Mouse (Mus musculus): ENCODE measurements at regions not wholly inside any gene's neighbourhood (a gene's known extent, or its start where the extent isn't known, plus 50 kb on each side); places are given as distances from the start of the nearest gene placed in this dataset.
"Not testable (repeated sequence)": the region's sequence is repeated elsewhere in the genome, so short reads cannot be mapped to it uniquely, and the experiment has no call there.

DNA sequence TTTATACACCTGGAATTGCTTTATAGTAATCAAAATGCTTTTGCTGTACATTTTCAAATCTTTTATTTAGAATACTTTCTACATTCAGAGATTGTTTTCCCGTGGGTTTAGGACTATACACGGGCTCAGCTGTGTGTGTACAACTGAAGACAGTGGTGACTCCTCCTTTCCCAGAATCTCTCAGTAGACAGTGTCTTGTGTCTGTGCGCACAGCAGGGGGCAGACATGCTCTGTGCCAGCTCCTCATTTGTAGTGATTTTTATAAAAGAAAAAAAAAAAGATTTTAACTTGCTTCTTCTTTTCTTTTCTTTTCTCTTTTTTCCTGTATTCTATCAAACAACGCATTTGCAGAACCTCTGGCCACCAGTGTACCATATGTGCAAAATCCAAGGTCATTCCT lies 817.3 kb downstream of the Basp1 start:
- peak; percentile 78 for DNase-seq

DNA sequence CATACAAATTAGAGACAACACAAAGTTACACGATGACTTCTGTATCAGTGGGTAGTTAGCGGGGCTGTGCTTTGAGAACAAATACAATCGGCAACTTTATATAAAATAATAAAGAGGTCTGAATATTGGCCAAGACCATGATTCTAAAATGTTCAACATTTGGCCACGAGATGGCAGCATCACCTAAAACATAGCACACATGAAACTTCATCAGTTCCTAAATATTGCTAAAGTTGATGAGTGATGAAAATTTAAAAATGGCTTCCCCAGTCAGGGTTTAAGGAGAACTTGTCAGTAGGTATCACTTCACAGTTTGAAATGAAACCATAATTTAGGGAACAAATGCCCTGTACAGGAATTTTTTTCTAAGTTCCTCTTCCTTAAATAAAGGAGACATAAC lies 824.6 kb downstream of the Basp1 start:
- peak; percentile 72 for DNase-seq

DNA sequence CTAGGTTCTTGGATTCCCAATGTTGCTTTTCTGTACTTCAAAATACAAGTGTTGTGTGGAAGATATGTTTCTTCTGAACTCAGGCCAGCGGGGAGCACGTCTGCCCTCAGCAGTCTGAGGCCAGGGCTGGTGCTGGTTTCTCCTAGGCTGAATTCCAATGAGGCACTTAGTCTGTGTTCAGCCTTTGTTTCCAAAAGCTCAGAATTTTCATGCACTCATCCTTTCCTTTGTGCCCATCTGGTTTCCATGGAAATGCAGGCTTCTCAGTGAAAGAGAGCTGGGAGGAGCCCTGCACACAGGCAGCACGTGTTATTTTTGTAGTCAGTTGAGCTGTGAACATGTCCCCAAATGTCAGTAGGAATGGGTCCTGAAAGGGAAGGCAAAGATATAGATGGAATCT lies 846.6 kb downstream of the Basp1 start:
- peak; percentile 21 for DNase-seq

DNA sequence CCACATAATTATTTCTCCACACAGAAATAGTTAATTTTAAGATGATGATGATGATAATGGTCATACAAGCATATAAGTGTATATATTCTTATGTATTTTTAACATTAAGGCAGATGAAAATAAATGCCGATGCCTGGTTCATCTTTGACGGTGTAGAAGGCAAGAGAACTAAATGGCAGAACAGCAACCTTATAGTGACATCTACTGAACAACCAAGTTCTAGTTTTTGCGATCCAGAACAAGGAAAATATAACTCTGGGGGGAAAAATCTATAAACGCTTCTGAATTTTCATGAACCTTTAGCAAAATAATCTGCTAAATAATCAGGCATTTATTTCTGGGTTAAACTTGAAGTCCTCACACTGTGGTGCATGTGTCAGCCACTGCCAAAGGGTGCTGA lies 856.8 kb downstream of the Basp1 start:
- DNase-seq = no peak

DNA sequence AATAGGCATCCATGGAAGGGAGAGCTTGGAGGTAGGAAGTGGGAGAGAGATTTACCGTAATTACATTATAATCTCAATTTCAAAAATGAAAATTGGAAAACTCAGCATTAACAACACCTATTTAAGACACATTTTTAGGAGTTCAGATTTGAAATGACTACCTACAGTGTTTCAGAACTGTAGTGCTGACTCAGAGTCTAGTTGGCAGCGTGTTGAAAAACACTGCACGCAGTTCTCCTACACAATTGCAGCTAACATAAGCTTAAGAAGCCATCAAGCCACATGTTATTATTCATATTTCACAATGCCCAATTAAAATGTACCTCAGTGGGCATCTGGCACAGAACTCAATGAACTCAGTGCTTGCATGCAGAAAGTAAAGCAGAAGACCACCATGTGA lies 863.5 kb downstream of the Basp1 start:
- no peak for DNase-seq

DNA sequence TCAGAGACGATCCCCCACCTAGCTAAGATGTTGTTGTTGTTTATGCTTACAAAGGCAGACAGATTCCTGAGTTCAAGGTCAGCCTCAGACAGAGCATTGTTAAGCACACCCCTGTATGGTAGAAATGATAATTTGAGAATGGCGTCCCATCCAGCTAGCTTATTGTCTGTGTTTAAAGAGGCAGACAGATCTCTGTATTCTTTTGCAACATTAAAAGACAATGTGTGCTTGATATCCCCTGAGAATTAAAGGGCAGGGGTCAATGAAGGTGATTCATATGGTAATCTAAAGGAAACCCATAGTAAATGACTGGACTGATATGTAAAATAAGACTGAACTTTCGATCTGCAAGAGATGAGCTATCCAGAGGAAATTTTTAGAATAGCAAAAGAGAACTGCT lies 883.5 kb downstream of the Basp1 start:
- DNase-seq = no peak

DNA sequence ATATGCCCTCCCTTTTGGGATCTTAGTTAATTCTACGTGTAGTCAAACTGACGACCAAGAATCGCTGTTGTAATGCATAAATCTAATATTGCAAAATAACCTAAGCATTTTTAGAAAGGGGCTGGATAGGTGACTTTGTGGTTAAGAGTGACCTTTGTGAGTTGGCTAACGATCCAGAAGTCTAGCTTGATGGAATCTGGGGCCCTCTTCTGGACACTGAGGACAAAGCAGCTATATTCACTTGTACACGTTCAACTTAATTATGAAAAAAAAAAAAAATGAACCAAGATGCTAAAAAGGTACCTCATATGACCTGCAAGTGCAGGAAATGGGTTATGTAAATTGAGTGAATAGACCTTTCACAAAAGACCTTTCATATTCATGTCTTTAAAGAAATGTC lies 886.2 kb downstream of the Basp1 start:
- no peak for DNase-seq

DNA sequence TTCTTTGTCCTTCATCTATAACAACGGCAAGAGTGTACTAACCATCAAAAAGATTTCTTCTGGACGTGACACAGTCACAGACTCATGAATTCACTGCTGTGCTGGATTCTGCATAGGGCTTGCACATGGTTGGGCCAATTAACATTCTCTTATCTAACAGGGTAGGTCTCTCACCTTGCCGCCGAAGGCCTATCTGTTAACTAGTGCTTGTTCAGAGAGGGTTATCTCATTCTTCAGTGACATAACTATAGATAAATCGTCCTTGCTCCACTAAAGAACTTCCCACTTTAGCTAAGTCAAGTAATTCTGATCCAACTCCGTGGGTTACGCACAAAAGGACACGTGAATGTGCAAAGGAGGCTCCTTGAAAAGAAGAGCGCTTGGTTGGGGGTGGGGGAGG lies 899.6 kb downstream of the Basp1 start:
- no peak for DNase-seq

DNA sequence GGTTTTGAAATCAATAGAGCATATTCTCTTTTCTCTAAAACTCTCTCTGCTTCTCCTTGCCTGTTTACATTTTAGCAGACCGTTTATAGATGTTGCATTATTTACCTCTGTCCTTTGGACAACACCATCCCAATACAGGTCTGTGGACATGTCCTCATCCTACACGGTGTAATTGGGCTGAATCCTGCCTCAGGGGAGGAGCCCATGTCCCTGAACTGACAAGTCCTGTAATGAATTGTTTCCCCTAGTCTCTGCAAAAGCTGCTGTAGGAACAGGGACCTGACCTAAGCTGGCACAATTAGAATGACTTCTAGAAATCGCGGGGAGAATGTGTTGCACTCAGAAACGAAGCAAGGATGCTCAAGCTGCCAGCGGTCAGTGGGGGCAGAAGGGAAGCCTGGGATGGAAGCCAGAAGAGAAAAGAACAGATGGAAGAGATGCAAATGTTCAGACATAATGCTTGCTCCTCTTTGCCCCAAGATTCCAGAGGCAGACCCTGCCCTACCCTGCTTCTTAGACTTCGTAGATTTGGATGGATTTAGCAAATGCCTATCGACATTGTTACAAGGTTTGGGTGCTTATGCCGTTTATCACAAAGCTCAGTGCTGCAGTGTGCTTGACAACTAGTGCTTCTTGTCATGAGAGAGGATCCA lies 911.5 kb downstream of the Basp1 start:
- DNase-seq = no peak

DNA sequence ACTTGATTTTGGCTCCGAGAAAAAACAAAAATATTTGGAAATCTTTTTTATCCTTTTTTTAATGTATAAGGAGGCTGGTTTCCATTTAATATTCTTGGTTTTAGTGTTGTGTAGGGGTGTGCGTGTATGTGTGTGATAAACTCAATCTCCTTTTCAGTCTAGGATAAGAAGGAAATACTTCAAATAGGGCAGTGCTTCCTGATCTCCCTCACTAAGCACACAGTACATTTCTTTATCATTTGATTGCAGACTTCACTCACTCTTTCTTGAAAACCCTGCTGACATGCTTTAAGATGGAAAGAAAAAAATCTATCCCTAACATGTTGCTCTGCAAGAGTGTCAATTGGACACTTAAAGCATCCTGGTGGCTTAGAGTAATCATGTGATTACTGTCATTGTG lies 927.3 kb downstream of the Basp1 start:
- no peak for DNase-seq

DNA sequence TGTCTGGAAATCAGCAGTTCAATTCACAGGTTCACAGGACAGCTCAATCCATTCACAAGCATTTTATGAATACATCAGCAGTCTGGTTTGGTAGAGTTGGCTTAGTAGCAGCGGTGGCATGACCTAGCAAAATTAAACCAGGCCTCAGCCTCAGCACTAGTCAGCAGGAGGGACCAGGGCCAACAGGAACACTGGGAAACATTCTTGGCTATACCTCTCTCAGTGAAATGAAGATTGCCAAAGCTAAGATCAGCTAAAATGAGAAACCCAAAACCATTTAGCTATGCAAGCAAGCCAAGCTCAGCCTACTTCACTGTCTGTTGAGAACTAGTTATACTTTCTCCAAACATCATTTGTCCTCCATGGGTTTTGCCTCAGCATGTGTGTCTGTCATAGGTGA lies 945.3 kb downstream of the Basp1 start:
- DNase-seq = no peak

DNA sequence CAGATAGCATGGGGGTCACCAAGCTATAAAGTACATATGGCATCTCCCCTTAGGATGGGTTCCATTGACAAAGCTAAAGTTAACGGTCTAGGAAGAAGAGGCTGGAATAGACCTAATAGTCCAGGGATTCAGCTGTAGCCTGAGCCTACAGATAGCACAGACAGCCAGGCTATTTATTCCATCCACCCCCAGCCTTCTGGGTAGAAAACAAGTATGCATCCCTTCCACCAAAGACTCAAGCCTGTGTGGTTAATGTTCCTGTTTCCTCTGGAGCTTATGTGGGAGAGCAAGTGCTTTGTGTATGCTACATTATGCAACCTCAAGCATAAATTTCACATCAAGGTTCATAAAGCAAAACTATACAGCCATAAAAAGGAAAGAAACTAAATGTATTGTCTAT lies 955.8 kb downstream of the Basp1 start:
- no peak for DNase-seq

DNA sequence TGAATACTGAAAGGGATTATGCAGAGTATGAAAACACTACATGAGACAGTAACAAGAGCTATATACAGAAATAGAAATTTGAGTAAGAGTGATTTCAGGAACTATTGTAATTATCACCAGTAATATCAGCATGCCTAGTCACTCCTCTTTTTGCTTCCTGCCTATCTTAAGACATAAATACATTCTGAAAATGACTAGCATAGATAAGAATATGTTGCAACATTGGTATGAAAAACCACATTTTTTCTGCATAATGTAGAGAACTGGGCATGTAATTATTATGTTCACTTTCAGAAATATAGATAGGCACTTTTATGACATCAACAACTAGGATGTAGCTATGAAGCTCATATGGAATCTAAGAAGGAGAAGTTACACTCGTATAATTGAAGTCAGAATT lies 980.5 kb downstream of the Basp1 start:
- no peak for DNase-seq

DNA sequence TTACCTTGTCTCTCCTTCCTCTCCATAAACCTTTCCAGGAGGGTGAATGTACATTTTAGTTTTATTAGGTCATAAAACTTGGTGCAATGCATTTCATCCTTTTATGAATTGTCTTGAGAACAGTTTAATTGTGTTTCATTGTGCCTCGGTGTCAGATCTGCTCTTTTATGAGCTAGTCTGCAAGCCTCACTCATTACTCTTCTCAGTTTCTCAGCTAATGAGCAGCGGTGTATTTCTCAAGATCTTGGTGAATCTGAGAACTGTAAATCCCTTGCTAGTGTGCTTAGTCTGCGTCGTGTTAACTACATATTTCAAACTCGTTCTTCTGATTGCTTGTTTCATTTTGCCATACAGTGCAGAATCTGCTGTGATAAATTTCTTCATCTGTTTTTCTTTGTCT lies 984.4 kb downstream of the Basp1 start:
- no peak for DNase-seq

DNA sequence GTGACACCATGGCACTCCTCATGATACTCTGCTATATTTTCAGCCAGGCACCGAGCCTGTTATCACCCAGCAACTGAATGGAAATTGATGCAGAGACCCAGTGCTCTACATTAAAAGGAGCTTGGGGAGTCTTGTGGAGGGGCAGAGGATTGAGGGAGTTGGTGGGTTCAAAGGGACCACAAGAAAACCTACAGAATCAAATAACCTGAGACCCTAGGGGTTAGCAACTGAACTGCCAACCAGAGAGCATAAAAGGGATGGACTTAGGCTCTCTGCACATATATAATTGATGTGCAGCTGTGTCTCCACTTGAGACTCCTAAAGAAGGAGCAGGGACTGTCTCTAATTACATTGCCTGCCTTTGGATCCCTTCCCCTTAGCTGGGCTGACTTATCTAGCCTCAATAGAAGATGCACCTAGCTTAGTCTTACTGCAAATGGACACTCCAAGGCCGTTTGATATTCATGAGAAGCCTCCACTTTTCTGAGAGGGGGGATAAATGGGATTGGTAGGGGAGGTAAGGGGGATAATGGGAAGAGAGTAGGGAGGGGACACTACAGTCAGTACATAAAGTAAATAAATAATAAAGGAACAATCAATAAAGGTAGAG lies 991.1 kb downstream of the Basp1 start:
- DNase-seq = no peak

DNA sequence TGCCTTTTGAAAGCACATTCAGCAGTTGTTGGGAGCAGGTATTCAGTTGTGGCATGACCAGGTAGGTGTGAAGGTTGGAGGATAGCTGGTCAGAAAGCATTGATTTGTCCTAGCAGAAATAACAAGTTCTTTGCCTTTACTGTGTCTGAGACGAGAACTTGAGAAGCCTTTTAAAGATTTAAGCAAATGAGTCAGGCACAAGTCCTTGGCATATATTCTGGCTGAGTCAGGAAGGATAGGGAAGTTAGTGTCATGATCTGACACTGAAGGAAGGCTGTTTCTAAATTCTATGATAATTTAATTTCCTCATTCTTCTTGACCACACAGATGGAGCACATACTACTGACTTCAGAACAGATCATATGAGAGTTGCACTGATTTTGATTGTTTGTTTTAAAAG lies 993.8 kb downstream of the Basp1 start:
- DNase-seq = no peak

DNA sequence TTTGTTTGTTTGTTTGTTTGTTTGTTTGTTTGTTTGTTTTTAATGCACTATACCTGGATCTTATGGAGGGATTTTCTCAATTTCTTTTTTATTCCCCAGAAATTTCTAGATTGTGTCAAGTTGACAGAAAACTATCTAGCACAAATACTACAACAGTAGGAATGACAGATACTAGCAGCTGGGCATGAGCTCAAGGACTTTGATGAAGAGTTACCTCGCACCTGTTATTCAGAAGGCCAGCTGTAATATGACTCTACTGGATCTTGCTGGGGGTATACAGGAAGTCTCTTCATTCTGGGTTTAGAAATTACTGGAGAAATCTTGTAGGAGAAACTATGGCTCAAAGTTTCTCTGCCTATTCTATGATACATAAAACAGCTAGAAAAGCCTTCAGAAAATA lies 994.4 kb downstream of the Basp1 start:
- DNase-seq = no peak

DNA sequence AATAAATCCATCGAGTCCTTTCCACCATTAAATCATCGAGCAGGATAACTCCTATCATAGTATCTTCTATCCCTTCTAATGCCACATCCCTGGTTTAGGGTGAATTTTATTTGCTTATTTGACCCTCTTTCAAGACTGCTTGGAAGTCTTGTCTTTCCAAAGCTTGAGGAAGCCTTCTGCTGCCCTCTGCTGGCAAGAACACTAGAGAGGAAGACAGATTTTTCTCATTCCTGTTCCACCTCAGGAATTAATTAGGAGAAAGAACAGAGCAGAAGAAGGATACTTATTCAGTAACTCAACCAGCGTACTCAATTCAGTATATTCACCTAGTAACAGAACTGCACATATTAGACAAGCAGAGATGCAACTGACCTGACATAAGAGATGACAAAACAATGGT lies 1005.9 kb downstream of the Basp1 start:
- peak; percentile 83 for DNase-seq

DNA sequence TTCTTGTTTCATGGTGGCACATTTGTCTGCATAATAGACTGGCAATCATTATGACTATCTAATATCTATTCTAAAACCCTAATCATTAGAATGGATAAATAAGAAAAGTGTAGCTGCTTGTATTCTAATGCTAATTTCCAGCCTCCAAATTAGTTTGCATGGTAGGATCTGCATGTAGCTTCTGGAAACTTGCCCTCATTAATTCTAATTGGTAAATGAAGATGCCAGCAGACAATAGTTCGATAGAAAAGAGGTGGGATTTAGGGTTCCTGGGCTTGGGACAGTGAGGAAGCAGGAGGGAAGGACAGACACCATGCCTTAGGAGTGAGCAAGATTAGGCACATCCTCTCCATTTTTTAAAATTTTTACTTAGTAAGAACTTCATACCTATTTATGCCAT lies 1008.3 kb downstream of the Basp1 start:
- no peak for DNase-seq

DNA sequence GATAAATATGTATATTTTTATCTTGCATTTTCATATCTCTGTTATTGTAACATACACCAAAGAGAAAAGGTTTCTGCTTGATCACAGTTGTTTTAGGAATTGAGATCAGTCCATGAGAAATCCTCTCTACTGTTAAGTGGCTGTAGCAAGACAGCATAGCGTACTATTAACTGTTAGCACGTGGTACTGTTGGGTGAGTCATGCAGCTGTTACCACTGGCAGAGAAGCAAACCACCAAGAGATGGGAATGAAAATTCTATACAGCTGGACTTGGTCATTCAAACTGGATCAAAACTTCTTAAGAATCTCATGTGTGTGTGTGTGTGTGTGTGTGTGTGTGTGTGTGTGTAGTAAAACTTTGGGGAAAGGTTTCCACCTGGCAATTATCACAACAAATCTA lies 1013.5 kb downstream of the Basp1 start:
- no peak for DNase-seq

DNA sequence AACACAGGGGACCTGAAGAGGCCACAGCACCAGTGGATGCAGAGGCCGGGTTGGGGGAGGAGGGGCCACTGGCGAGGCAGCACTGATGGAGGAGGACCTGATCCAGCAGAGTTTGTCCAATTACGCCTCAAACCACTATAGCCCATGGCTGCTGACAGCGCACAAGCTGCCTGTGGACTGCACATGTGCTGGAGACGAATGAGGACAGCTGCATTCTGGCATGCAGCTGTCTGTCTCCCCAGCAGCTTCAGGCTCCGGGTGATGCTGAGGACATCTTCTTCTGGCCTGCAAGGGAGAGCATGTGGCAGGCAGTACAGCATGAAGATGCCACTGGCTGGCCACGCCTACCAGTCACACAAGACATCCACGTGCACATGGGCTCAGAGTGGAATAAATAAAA lies 1055.2 kb downstream of the Basp1 start:
- no peak for DNase-seq

DNA sequence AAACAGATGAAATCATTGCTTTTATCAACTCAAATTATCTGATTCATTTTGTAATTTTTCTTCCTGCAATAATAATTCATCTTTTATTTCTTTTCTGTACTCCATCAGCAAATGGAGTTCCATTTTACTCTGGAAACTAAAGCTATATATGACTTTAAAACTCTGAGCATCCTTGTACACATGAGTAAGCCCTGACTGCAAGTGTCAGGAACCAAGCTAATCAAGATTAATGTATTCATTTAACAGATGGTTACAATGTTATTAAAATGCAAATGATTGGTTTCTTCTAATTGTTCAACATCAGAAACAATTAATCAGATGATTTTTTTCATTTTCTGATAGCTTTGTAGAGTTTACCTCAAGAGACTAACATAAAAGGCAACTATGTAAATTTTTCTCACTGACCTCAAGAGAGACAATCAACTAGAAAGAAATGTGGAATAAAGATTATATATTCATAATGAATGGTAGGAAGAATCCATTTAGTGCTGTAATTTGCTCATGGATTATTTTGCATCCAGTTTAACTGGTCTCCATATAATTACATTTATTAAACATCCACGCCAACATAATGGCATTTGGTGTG lies 1064.5 kb downstream of the Basp1 start:
- DNase-seq = no peak

DNA sequence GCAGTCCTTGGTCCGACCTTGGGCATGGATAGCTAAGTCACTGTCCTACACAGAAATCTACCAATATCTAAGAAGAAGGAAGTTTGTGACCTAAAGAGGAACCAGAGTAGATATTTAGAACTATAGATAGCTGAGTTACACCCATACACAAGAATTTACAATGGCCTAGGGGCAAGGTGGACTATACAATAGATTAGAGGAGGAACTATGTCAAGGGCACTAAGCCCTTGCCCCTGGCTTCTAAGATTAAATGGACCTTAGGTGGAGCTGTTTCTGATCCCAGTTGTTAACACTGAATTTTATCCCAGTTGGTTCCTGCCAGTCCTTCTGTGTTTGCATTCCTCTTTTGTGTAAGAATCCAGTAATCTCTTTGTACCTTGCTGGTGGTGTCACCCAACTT lies 1077.7 kb downstream of the Basp1 start:
- DNase-seq = not testable (repeated sequence)

DNA sequence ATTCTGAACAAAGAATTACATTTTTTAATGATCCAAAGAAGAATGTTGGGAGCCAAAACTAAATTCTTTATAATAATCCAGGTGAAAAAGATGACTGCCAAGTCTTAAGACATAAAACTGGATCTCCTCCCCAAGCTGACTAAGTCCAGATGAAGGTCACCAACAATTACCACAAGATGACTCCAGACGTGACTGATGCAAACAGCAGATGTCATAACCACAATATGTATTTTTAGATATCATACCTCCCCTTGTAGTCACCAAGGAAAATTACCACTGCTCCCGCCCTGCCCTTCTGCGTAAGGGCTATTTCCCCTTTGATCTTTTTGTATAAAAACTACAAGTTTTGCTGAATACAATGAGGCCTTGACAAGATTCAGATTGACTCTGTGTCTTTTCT lies 1110.4 kb downstream of the Basp1 start:
- DNase-seq = not testable (repeated sequence)

DNA sequence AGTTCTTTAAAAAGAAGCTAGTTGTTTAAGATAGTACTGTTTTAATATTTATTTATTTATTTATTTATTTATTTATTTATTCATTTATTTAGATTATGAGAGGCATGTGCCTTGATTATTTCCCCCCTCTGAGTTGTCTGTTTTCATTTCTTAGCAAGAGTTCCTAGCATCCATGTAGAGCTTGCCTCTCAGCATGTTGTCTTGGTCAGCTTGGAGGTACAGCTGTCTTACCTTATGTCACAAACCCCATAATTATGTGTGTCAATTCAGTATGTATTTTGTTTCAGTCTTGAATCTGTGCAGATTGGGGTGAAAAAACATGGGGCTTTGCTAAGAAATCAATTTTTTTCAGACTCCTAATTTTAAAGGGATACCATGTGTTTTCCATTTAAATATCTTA lies 1116.3 kb downstream of the Basp1 start:
- no peak for DNase-seq

All from right cerebral cortex, postnatal 4 days (tissue).